Mouse (Mus musculus): ENCODE measurements around the gene Il12rb2.

DNA sequence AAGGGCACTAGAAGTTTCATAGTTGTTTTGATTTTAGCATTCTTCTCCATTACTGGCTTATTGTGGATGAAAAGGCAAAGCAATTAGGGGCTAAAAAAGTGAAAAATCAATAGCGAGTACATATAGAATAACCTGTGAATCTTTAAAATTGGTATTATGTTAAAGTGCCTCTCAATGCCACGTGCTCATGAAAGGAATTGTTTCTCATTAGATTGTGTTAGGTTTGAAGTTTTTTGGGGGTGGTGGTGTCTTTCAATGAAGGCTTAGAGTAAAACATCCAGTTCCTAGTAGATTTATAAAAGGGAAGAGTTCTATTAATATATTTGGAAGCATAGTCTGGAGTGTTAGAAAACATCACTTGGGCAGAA lies 107.8 kb downstream of the Il12rb2 start:
- no peak for TF ChIP-seq CTCF (IDR thresholded peaks at IDR 0.05; ENCODE audit: low read depth)
- no peak for TF ChIP-seq EP300 (optimal IDR thresholded peaks at IDR 0.05)
